Mouse (Mus musculus) E14TG2a.4 (cell line): ENCODE measurements around the gene Agpat3.

Source experiments
- CTCF ChIP-seq: conservative IDR thresholded peaks from 2 replicates; pipeline ENCODE4 v1.5.1; 2014; ENCODE audit warnings: low read length
- NANOG ChIP-seq: IDR thresholded peaks from 2 replicates; pipeline ENCODE4 v1.6.1; 2014; ENCODE audit warnings: borderline replicate concordance, low read length, mixed read lengths

DNA sequence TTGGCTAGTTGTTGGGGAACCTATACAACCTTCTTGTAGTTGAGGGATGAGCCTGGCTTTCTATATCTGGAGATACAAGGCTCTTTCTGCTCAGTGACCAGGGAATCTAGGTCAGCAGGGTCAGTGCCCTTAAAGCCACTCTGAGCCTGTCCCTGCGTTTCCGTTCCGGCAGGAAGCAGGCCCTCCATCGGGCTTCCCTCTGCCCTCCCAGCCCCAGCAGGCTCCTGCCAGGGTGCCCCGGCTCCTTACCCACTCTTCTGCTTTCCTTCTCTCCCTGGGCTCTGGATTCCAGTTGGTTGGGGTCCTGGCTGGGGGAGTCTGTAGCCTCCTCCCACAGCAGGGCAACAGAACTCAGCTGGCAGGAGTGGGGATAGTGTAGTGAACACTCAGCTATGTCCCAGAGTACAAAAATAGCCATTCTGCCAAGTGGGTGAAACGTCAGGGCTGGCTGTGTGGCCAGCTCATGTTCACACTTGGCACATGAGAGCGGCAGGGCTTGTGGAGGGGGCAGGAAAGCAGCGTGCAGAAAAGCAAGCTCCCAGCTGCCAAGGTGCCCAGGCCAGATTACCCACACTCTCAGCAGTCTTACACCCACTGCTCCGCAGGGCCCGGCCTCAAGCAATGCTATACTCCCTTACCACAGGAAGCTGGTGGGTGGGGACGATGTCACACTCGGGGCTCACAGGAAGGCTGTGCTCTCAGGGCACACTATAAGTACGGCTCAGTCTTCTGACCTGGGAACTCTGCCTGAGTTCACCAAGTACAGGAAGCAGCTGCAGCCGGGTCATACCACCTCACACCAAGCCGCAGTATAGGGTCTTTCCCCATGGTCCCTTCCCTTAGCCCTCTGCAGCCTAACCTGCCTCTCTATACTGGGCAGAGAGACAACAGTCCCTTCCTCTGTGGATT lies 54.5 kb downstream of the Agpat3 start:
- no peak for TF ChIP-seq CTCF
- no peak for TF ChIP-seq NANOG
